Mouse (Mus musculus): ENCODE results near the gene Kcnb1. TPM values are rescaled to one million over a fixed set of nuclear protein-coding genes. Genes with fewer than 3 reads are reported as not detected.

Gene Kcnb1
- polyA plus RNA-seq, 1 experiment, result not detected

- Histone ChIP-seq H3K4me1 (ENCODE audit: control insufficient read depth) (peaks cover 59% of the 10 kb centered on the region), H3K36me3 (ENCODE audit: control insufficient read depth) (peaks cover 50% of the 10 kb centered on the region), H3K9me3 (ENCODE audit: control insufficient read depth, low read length) (no peaks in the 10 kb centered on the region), H3K27me3 (ENCODE audit: control insufficient read depth) (peaks cover 6% of the 10 kb centered on the region), H3K4me3 (replicated peaks) (peak overlapping the region; percentile 14)
- no peak for TF ChIP-seq GATA1 (IDR thresholded peaks at IDR 0.05; ENCODE audit: low read length)
- no peak for TF ChIP-seq TAL1 (IDR thresholded peaks at IDR 0.05; ENCODE audit: low read length)
Measured at GRCm38 (mm10) chr2:167066031-167066430, 123.9 kb downstream of the Kcnb1 start.

GRCm38 (mm10) chr2:167064601-167065295, 125.2 kb downstream of the Kcnb1 start:
- H3K9me3 ChIP-seq (ENCODE audit: control insufficient read depth, low read length), result no peaks in the 10 kb centered on the region
- H3K4me3 ChIP-seq (replicated peaks), result peak overlapping the region; percentile 88
- H3K36me3 ChIP-seq (ENCODE audit: control insufficient read depth), result peaks cover 60% of the 10 kb centered on the region
- no peaks in the 10 kb centered on the region for H3K27me3 ChIP-seq (ENCODE audit: control insufficient read depth)
- TF ChIP-seq TAL1 (IDR thresholded peaks at IDR 0.05; ENCODE audit: low read length), result no peak
- TF ChIP-seq GATA1 (IDR thresholded peaks at IDR 0.05; ENCODE audit: low read length), result no peak
- H3K4me1 ChIP-seq (ENCODE audit: control insufficient read depth), result peaks cover 61% of the 10 kb centered on the region

- no peak for TF ChIP-seq GATA1 (IDR thresholded peaks at IDR 0.05; ENCODE audit: low read length)
- TF ChIP-seq TAL1 (IDR thresholded peaks at IDR 0.05; ENCODE audit: low read length), result no peak
- Histone ChIP-seq H3K27me3 (ENCODE audit: control insufficient read depth) (no peaks in the 10 kb centered on the region), H3K4me3 (replicated peaks) (peak overlapping the region; percentile 88), H3K9me3 (ENCODE audit: control insufficient read depth, low read length) (no peaks in the 10 kb centered on the region), H3K36me3 (ENCODE audit: control insufficient read depth) (peaks cover 68% of the 10 kb centered on the region), H3K4me1 (ENCODE audit: control insufficient read depth) (peaks cover 66% of the 10 kb centered on the region)
Measured at GRCm38 (mm10) chr2:167063906-167064496, 126.0 kb downstream of the Kcnb1 start.

GRCm38 (mm10) chr2:167062965-167063880, 126.7 kb downstream of the Kcnb1 start, which contains the start of gene Znfx1:
Znfx1 (minus strand) TSS chr2:167063015.
- TF ChIP-seq GATA1 (IDR thresholded peaks at IDR 0.05; ENCODE audit: low read length) (no peak), TAL1 (IDR thresholded peaks at IDR 0.05; ENCODE audit: low read length) (no peak)
- no peaks in the 10 kb centered on the region for H3K9me3 ChIP-seq (ENCODE audit: control insufficient read depth, low read length)
- peaks cover 70% of the 10 kb centered on the region for H3K4me1 ChIP-seq (ENCODE audit: control insufficient read depth)
- no peaks in the 10 kb centered on the region for H3K27me3 ChIP-seq (ENCODE audit: control insufficient read depth)
- H3K4me3 ChIP-seq (replicated peaks), result peak within 1 kb of the TSS; percentile 88
- H3K36me3 ChIP-seq (ENCODE audit: control insufficient read depth), result peaks cover 75% of the 10 kb centered on the region

GRCm38 (mm10) chr2:167062497-167062911, 127.5 kb downstream of the Kcnb1 start:
- Histone ChIP-seq H3K4me1 (ENCODE audit: control insufficient read depth) (peaks cover 68% of the 10 kb centered on the region), H3K27me3 (ENCODE audit: control insufficient read depth) (no peaks in the 10 kb centered on the region), H3K9me3 (ENCODE audit: control insufficient read depth, low read length) (no peaks in the 10 kb centered on the region), H3K4me3 (replicated peaks) (peak overlapping the region; percentile 88), H3K36me3 (ENCODE audit: control insufficient read depth) (peaks cover 80% of the 10 kb centered on the region)
- no peak for TF ChIP-seq GATA1 (IDR thresholded peaks at IDR 0.05; ENCODE audit: low read length)
- no peak for TF ChIP-seq TAL1 (IDR thresholded peaks at IDR 0.05; ENCODE audit: low read length)

- no peaks in the 10 kb centered on the region for H3K9me3 ChIP-seq (ENCODE audit: control insufficient read depth, low read length)
- TF ChIP-seq TAL1 (IDR thresholded peaks at IDR 0.05; ENCODE audit: low read length), result no peak
- TF ChIP-seq GATA1 (IDR thresholded peaks at IDR 0.05; ENCODE audit: low read length), result no peak
- H3K36me3 ChIP-seq (ENCODE audit: control insufficient read depth), result peaks cover 81% of the 10 kb centered on the region
- H3K27me3 ChIP-seq (ENCODE audit: control insufficient read depth), result no peaks in the 10 kb centered on the region
- H3K4me1 ChIP-seq (ENCODE audit: control insufficient read depth), result peaks cover 62% of the 10 kb centered on the region
- H3K4me3 ChIP-seq (replicated peaks), result peak overlapping the region; percentile 88
Measured at GRCm38 (mm10) chr2:167061381-167062034, 128.4 kb downstream of the Kcnb1 start.

- peak overlapping the region; percentile 88 for H3K4me3 ChIP-seq (replicated peaks)
- no peaks in the 10 kb centered on the region for H3K27me3 ChIP-seq (ENCODE audit: control insufficient read depth)
- H3K4me1 ChIP-seq (ENCODE audit: control insufficient read depth), result peaks cover 63% of the 10 kb centered on the region
- no peak for TF ChIP-seq GATA1 (IDR thresholded peaks at IDR 0.05; ENCODE audit: low read length)
- no peak for TF ChIP-seq TAL1 (IDR thresholded peaks at IDR 0.05; ENCODE audit: low read length)
- H3K36me3 ChIP-seq (ENCODE audit: control insufficient read depth), result peaks cover 81% of the 10 kb centered on the region
- no peaks in the 10 kb centered on the region for H3K9me3 ChIP-seq (ENCODE audit: control insufficient read depth, low read length)
Measured at GRCm38 (mm10) chr2:167060761-167061160, 129.2 kb downstream of the Kcnb1 start.

GRCm38 (mm10) chr2:167060360-167060759, 129.6 kb downstream of the Kcnb1 start:
- no peak for TF ChIP-seq TAL1 (IDR thresholded peaks at IDR 0.05; ENCODE audit: low read length)
- H3K36me3 ChIP-seq (ENCODE audit: control insufficient read depth), result peaks cover 81% of the 10 kb centered on the region
- peak overlapping the region; percentile 88 for H3K4me3 ChIP-seq (replicated peaks)
- no peaks in the 10 kb centered on the region for H3K9me3 ChIP-seq (ENCODE audit: control insufficient read depth, low read length)
- H3K4me1 ChIP-seq (ENCODE audit: control insufficient read depth), result peaks cover 63% of the 10 kb centered on the region
- no peaks in the 10 kb centered on the region for H3K27me3 ChIP-seq (ENCODE audit: control insufficient read depth)

Data from erythroblast, embryonic 14.5 days (primary cell).